Mouse (Mus musculus): ENCODE results near the gene Gm3045. TPM values are rescaled to one million over a fixed set of nuclear protein-coding genes. Genes with fewer than 3 reads are reported as not detected.

Gene Gm3045
- polyA plus RNA-seq, 2 experiments = not detected

DNA sequence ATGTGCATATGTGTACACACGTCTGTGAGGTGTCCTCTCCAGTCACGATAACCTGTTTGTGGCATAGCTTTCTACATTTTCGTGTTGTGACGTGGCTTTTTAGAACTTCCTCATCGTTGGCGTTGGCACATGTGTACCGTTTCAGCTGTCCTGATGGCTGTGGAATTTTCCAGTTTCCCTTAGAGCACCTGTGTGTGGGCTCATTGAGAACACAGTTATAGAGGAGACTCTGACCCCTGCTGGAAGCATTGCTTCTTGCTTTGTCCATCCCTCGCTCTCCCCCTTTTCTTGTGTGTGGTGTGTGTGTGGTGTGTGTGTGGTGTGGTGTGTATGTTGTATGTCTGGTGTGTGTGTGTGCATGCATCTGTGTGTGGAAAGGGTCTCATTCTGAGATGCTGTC, 23.6 kb downstream of the Gm3045 start:
- H3K27me3 ChIP-seq (ENCODE audit: control insufficient read depth, insufficient read depth, low read length) = no peaks in the 10 kb centered on the region
- no peaks in the 10 kb centered on the region for H3K36me3 ChIP-seq (replicated peaks; ENCODE audit: control insufficient read depth, insufficient read depth, low read depth)
- H3K27ac ChIP-seq = no peak overlapping the region
- H3K4me3 ChIP-seq (ENCODE audit: insufficient read depth in 1 of 2, low read depth in 2 of 2, low read length in 2 of 2) = no peak overlapping the region
- no peak for TF ChIP-seq CTCF (IDR thresholded peaks at IDR 0.05; ENCODE audit: low read depth)
- no peak for TF ChIP-seq EP300 (IDR thresholded peaks at IDR 0.05; ENCODE audit: low read depth)
- H3K9ac ChIP-seq (replicated peaks) = no peak overlapping the region
- H3K4me2 ChIP-seq (ENCODE audit: low read depth) = no peak overlapping the region
- ATAC-seq (ENCODE audit: insufficient read depth) (no peak), DNase-seq (ENCODE audit: low read depth in 3 of 3, low spot score in 3 of 3) (no peak)
- WGBS (ENCODE audit: insufficient replicate concordance) = 60% methylated on average over 8 of the region's 8 CpGs
- H3K4me1 ChIP-seq (replicated peaks; ENCODE audit: control insufficient read depth in 2 of 2, insufficient read depth in 2 of 2, low read length in 1 of 2) = no peaks in the 10 kb centered on the region
- no peaks in the 10 kb centered on the region for H3K9me3 ChIP-seq (ENCODE audit: control insufficient read depth, low read length)

DNA sequence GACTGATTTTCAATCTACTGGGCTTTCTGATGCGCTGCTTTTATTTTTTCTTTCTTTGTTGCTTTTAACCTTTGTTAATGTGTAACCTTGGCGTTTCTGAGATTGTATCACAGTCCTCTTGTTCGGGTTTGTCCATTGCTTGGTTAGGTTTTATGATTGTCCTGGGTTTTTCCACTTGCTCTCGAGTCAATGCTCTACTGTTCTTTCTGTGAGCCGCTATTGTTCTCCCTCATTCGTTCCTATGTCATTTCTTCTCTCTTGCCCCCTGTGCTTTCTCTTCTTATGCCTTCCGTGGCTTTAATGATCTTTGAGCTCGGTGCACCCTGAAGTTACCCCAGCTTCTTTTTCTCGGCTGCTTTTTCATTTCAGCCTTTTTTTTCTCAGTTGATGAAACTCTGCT, 31.6 kb downstream of the Gm3045 start:
- H3K4me1 ChIP-seq (replicated peaks; ENCODE audit: control insufficient read depth in 2 of 2, insufficient read depth in 2 of 2, low read length in 1 of 2) = no peaks in the 10 kb centered on the region
- DNase-seq (ENCODE audit: low read depth in 3 of 3, low spot score in 3 of 3) = no peak
- H3K36me3 ChIP-seq (replicated peaks; ENCODE audit: control insufficient read depth, insufficient read depth, low read depth) = no peaks in the 10 kb centered on the region
- 50% methylated on average over 9 of the region's 9 CpGs for WGBS (ENCODE audit: insufficient replicate concordance)
- H3K27me3 ChIP-seq (ENCODE audit: control insufficient read depth, insufficient read depth, low read length) = no peaks in the 10 kb centered on the region
- no peaks in the 10 kb centered on the region for H3K9me3 ChIP-seq (ENCODE audit: control insufficient read depth, low read length)
- H3K9ac ChIP-seq (replicated peaks) = no peak overlapping the region
- no peak overlapping the region for H3K4me3 ChIP-seq (ENCODE audit: insufficient read depth in 1 of 2, low read depth in 2 of 2, low read length in 2 of 2)
- no peak for TF ChIP-seq CTCF (IDR thresholded peaks at IDR 0.05; ENCODE audit: low read depth)
- TF ChIP-seq EP300 (IDR thresholded peaks at IDR 0.05; ENCODE audit: low read depth) = no peak
- no peak overlapping the region for H3K27ac ChIP-seq
- no peak overlapping the region; the same call in 1 of the 2 replicates for H3K4me2 ChIP-seq (ENCODE audit: low read depth)
- ATAC-seq (ENCODE audit: insufficient read depth) = no peak

DNA sequence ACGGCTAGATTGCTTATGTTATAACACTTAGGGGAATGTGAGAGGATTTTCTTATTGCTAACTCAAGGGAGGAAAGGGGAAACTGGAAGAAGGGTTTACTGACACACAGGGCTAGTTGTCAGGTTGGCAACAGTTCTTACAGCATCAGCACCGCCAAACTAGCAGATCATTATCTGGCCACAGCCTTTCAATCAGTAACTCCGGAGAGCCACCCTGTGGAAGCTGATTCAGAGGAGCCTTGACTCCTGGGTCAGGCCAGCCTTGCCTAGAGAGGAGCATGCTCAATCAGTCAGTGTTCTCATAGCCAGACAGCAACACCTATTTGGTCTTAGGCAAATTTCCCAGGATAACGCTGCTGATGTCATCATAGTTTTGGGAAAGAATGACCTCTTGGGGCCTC, 35.1 kb downstream of the Gm3045 start:
- no peak overlapping the region for H3K4me2 ChIP-seq (ENCODE audit: low read depth)
- ATAC-seq (ENCODE audit: insufficient read depth) = no peak
- no peak for TF ChIP-seq EP300 (IDR thresholded peaks at IDR 0.05; ENCODE audit: low read depth)
- no peak for TF ChIP-seq CTCF (IDR thresholded peaks at IDR 0.05; ENCODE audit: low read depth)
- no peaks in the 10 kb centered on the region for H3K36me3 ChIP-seq (replicated peaks; ENCODE audit: control insufficient read depth, insufficient read depth, low read depth)
- H3K9ac ChIP-seq (replicated peaks) = no peak overlapping the region
- H3K27ac ChIP-seq = no peak overlapping the region
- no peaks in the 10 kb centered on the region for H3K4me1 ChIP-seq (replicated peaks; ENCODE audit: control insufficient read depth in 2 of 2, insufficient read depth in 2 of 2, low read length in 1 of 2)
- WGBS (ENCODE audit: insufficient replicate concordance) = 40% methylated on average over 4 of the region's 4 CpGs
- no peak overlapping the region for H3K4me3 ChIP-seq (ENCODE audit: insufficient read depth in 1 of 2, low read depth in 2 of 2, low read length in 2 of 2)
- no peaks in the 10 kb centered on the region for H3K9me3 ChIP-seq (ENCODE audit: control insufficient read depth, low read length)
- DNase-seq (ENCODE audit: low read depth in 3 of 3, low spot score in 3 of 3) = no peak
- H3K27me3 ChIP-seq (ENCODE audit: control insufficient read depth, insufficient read depth, low read length) = no peaks in the 10 kb centered on the region

DNA sequence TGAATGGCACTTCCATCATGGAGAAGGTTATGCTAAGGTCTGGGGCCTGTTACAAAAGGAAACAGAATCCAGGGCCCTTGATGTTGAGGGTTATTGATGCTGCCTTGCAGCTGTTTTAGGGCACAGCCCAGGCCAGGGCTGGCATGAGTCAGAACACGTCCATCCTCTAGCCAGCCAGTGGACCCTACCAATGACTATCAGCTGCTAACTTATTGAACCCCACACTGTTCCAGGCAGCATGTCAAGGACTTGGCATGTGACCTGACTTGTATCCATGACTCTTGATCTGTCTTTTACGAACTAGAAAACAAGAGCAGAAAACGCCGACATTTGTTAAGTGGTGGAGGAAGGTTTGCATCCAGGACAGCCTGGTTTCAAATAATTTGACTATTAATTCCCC, 36.4 kb downstream of the Gm3045 start:
- no peak overlapping the region for H3K9ac ChIP-seq (replicated peaks)
- H3K4me3 ChIP-seq (ENCODE audit: insufficient read depth in 1 of 2, low read depth in 2 of 2, low read length in 2 of 2) = no peak overlapping the region
- TF ChIP-seq CTCF (IDR thresholded peaks at IDR 0.05; ENCODE audit: low read depth) (no peak), EP300 (IDR thresholded peaks at IDR 0.05; ENCODE audit: low read depth) (no peak)
- H3K27me3 ChIP-seq (ENCODE audit: control insufficient read depth, insufficient read depth, low read length) = no peaks in the 10 kb centered on the region
- no peaks in the 10 kb centered on the region for H3K4me1 ChIP-seq (replicated peaks; ENCODE audit: control insufficient read depth in 2 of 2, insufficient read depth in 2 of 2, low read length in 1 of 2)
- H3K36me3 ChIP-seq (replicated peaks; ENCODE audit: control insufficient read depth, insufficient read depth, low read depth) = no peaks in the 10 kb centered on the region
- no peak for ATAC-seq (ENCODE audit: insufficient read depth)
- no peak overlapping the region for H3K27ac ChIP-seq
- WGBS (ENCODE audit: insufficient replicate concordance) = 54% methylated on average over 4 of the region's 4 CpGs
- DNase-seq (ENCODE audit: low read depth in 3 of 3, low spot score in 3 of 3) = no peak
- H3K9me3 ChIP-seq (ENCODE audit: control insufficient read depth, low read length) = no peaks in the 10 kb centered on the region
- H3K4me2 ChIP-seq (ENCODE audit: low read depth) = no peak overlapping the region

DNA sequence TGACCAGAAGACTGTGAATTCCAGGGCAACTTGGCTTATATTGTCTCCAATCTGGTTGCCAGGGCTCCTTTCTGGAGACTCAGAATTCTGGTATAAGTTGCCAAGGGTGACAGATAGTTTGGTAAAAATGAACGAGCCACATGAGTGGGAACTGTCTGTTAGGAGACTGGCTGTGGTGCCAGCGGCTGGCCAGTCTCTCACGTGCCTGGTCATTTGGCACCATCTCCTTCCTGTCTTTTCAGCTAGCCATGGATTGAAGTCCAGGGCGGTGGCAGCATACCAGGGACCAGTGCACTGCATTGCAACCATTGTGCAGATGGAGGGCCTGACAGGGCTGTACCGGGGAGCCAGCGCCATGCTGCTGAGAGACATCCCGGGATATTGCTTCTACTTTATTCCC, 36.9 kb downstream of the Gm3045 start:
- no peak for DNase-seq (ENCODE audit: low read depth in 3 of 3, low spot score in 3 of 3)
- no peak for TF ChIP-seq CTCF (IDR thresholded peaks at IDR 0.05; ENCODE audit: low read depth)
- TF ChIP-seq EP300 (IDR thresholded peaks at IDR 0.05; ENCODE audit: low read depth) = no peak
- no peak overlapping the region for H3K9ac ChIP-seq (replicated peaks)
- H3K4me2 ChIP-seq (ENCODE audit: low read depth) = no peak overlapping the region
- ATAC-seq (ENCODE audit: insufficient read depth) = no peak
- H3K27ac ChIP-seq = no peak overlapping the region
- H3K36me3 ChIP-seq (replicated peaks; ENCODE audit: control insufficient read depth, insufficient read depth, low read depth) = no peaks in the 10 kb centered on the region
- no peak overlapping the region for H3K4me3 ChIP-seq (ENCODE audit: insufficient read depth in 1 of 2, low read depth in 2 of 2, low read length in 2 of 2)
- no peaks in the 10 kb centered on the region for H3K27me3 ChIP-seq (ENCODE audit: control insufficient read depth, insufficient read depth, low read length)
- no peaks in the 10 kb centered on the region for H3K9me3 ChIP-seq (ENCODE audit: control insufficient read depth, low read length)
- no peaks in the 10 kb centered on the region for H3K4me1 ChIP-seq (replicated peaks; ENCODE audit: control insufficient read depth in 2 of 2, insufficient read depth in 2 of 2, low read length in 1 of 2)
- WGBS (ENCODE audit: insufficient replicate concordance) = 61% methylated on average over 7 of the region's 7 CpGs

Measured in liver, embryonic 14.5 days (tissue).